Mouse (Mus musculus) left cerebral cortex, adult 2 months (tissue): Measurements from ENCODE around the gene Smoc1. TPM values are rescaled to one million over a fixed set of nuclear protein-coding genes. Genes with fewer than 3 reads are reported as not detected.

Source experiments
- DNase-seq, 2 experiments: peaks; one replicate each; pipeline ENCODE4 v3.0.0; 2021 to 2022; ENCODE audit warnings: low spot score in 2 of 2, mixed read lengths in 1 of 2; ENCODE audit errors: extremely low spot score in 1 of 2
- H3K27ac ChIP-seq: fragments of 200-600 bp; 2 replicates; pipeline ENCODE4 v1.8.1; 2022
- H3K4me3 ChIP-seq: fragments of 200-600 bp; 2 replicates; pipeline ENCODE4 v1.8.1; 2022
- CTCF ChIP-seq: fragments of 200-600 bp; IDR thresholded peaks from 2 replicates; pipeline ENCODE4 v1.8.1; 2022; ENCODE audit warnings: antibody characterized with exemption, mild to moderate bottlenecking, moderate library complexity
- intact Hi-C: fragments of 180-260 bp; cut with DNase I; formaldehyde crosslinking; loops from one replicate; pipeline ENCODE4 v1.15.1; 2025
- total RNA-seq, 2 experiments: library from RNA; stranded (reverse); gene quantifications; 2 replicates each; pipeline ENCODE4 v1.2.3; 2021

Smoc1 gene
- total RNA-seq, 2 experiments from 2014 or later: 8.8 to 9.6 TPM

GRCm38 (mm10) chr12:81142231-81142630, 115.6 kb downstream of the Smoc1 start:
- DNase-seq: no peak
- no peak for TF ChIP-seq CTCF
- H3K4me3 ChIP-seq: no peak overlapping the region
- no peak overlapping the region for H3K27ac ChIP-seq
- intact Hi-C loops: no loop called here

- Histone ChIP-seq H3K4me3 (no peak overlapping the region), H3K27ac (no peak overlapping the region)
- TF ChIP-seq CTCF: no peak
- DNase-seq: no peak
- intact Hi-C loops: no loop called here
These were observed 117.6 kb downstream of the Smoc1 start for GRCm38 (mm10) chr12:81144201-81144600.

GRCm38 (mm10) chr12:81146417-81147180, 120.0 kb downstream of the Smoc1 start:
- intact Hi-C loops: no loop called here
- no peak overlapping the region for H3K27ac ChIP-seq
- no peak overlapping the region for H3K4me3 ChIP-seq
- DNase-seq: no peak
- TF ChIP-seq CTCF: no peak

GRCm38 (mm10) chr12:81147956-81148355, 121.3 kb downstream of the Smoc1 start:
- no peak overlapping the region for H3K4me3 ChIP-seq
- TF ChIP-seq CTCF: no peak
- intact Hi-C loops: no loop called here
- H3K27ac ChIP-seq: no peak overlapping the region
- no peak for DNase-seq

GRCm38 (mm10) chr12:81150917-81151316, 124.3 kb downstream of the Smoc1 start:
- intact Hi-C loops: no loop called here
- no peak for TF ChIP-seq CTCF

GRCm38 (mm10) chr12:81152082-81152481, 125.5 kb downstream of the Smoc1 start:
- no peak for DNase-seq
- no peak for TF ChIP-seq CTCF
- no peak overlapping the region for H3K4me3 ChIP-seq
- no peak overlapping the region for H3K27ac ChIP-seq
- intact Hi-C loops: no loop called here

More at GRCm38 (mm10) chr12:81150917-81151316, 124.3 kb downstream of the Smoc1 start:
- no peak for DNase-seq
- H3K27ac ChIP-seq: no peak overlapping the region
- no peak overlapping the region for H3K4me3 ChIP-seq

- H3K27ac ChIP-seq: no peak overlapping the region
- intact Hi-C loops: no loop called here
- DNase-seq: no peak
- no peak overlapping the region for H3K4me3 ChIP-seq
- TF ChIP-seq CTCF: no peak
These were observed 129.1 kb downstream of the Smoc1 start for GRCm38 (mm10) chr12:81155675-81156074.

GRCm38 (mm10) chr12:81156841-81157240, 130.2 kb downstream of the Smoc1 start:
- TF ChIP-seq CTCF: no peak
- DNase-seq: no peak
- Histone ChIP-seq H3K4me3 (no peak overlapping the region), H3K27ac (no peak overlapping the region)
- intact Hi-C loops: no loop called here

- TF ChIP-seq CTCF: no peak
- no peak overlapping the region for H3K27ac ChIP-seq
- H3K4me3 ChIP-seq: no peak overlapping the region
- DNase-seq: no peak
- intact Hi-C loops: no loop called here
These were observed 133.3 kb downstream of the Smoc1 start for GRCm38 (mm10) chr12:81159947-81160346.

GRCm38 (mm10) chr12:81160425-81160824, 133.8 kb downstream of the Smoc1 start:
- TF ChIP-seq CTCF: no peak
- intact Hi-C loops: no loop called here
- DNase-seq: no peak
- no peak overlapping the region for H3K27ac ChIP-seq
- no peak overlapping the region for H3K4me3 ChIP-seq

- intact Hi-C loops: no loop called here
- DNase-seq: peak; percentile 29 to 33
- Histone ChIP-seq H3K27ac (no peak overlapping the region), H3K4me3 (no peak overlapping the region)
- TF ChIP-seq CTCF: peak; percentile 47
These were observed 134.2 kb downstream of the Smoc1 start for GRCm38 (mm10) chr12:81160831-81161230.

GRCm38 (mm10) chr12:81161282-81161681, 134.7 kb downstream of the Smoc1 start:
- H3K27ac ChIP-seq: no peak overlapping the region
- intact Hi-C loops: no loop called here
- TF ChIP-seq CTCF: no peak
- no peak overlapping the region for H3K4me3 ChIP-seq
- DNase-seq: no peak

GRCm38 (mm10) chr12:81163131-81163530, 136.5 kb downstream of the Smoc1 start:
- DNase-seq: no peak
- H3K27ac ChIP-seq: no peak overlapping the region
- TF ChIP-seq CTCF: no peak
- intact Hi-C loops: no loop called here
- H3K4me3 ChIP-seq: no peak overlapping the region
